Mouse (Mus musculus): Measurements from ENCODE around the gene Phf19. TPM values are rescaled to one million over a fixed set of nuclear protein-coding genes. Genes with fewer than 3 reads are reported as not detected.
A peak's percentile ranks its signal among the peaks of the same experiment; 100 is the strongest.

The Phf19 gene
- total RNA-seq, 2 experiments from 2014 or later = 7.9 to 22.6 TPM

DNA sequence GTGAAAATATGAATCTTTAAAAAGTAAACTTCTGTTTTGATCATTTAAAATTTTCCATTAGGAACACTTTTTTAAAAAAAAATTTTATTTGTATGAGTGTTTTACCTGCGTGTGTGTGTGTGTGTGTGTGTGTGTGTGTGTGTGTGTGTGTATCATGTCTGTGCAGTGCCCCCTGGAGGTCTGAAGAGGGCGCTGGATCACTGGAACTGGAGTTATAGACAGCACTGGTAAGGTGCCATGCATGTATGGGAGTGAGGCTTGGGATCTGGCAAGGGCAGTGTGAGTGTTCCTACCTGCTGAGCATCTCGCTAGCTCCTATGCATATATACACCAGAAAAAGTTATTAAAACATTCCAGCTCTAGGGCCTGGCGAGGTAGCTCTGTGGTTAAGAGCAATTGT lies 12.1 kb downstream of the Phf19 start:
- no peak for ATAC-seq (replicated peaks; ENCODE audit: poor library complexity, severe bottlenecking)

- no peak for ATAC-seq (replicated peaks; ENCODE audit: poor library complexity, severe bottlenecking)
Measured at GRCm38 (mm10) chr2:34900412-34900811, 13.4 kb downstream of the Phf19 start.

DNA sequence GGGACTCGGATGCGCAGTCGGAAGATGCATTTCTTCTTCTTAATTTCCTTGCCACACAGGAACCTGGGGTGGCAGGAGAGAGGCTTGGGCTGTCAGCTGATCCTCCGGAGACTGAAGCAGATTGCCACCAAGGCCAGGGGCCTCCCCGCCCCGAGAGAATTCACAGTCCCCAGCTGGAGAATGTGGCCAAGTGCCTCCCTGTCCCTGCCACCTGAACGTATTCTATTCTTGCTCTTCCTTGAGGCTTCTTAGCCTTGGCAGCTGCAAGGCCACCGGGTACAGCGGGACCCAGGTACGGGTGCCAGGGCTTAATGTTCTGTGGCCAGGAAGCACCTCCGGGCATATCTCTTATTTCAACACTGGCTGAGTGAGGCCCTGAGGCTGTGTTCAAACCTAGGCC lies 14.1 kb downstream of the Phf19 start:
- ATAC-seq (replicated peaks; ENCODE audit: poor library complexity, severe bottlenecking) = no peak

DNA sequence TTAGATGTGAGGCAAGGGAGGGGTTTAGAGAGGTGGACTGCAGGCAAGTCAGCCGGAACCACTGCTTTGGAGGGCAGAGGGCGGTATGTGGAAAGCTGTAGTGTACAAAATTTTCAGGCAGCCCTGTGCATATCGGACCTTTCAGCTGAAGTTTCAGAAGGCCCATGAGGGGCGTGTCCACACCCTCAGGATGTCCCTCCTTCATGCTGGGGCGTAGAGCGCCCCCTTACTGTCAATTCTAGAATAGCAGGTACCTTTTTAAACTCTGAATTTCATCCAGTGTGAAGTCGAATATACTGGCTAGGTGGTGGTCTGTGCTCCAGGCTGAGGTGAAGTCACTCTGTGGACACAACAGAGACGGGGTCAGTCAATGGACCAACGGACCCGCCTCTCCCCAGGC lies 16.0 kb downstream of the Phf19 start:
- ATAC-seq (replicated peaks; ENCODE audit: poor library complexity, severe bottlenecking) = peak; percentile 61; the same call in 1 of the 2 replicates

GRCm38 (mm10) chr2:34896821-34897460 lies 16.9 kb downstream of the Phf19 start:
- ATAC-seq (replicated peaks; ENCODE audit: poor library complexity, severe bottlenecking) = no peak

GRCm38 (mm10) chr2:34895503-34896113 lies 18.2 kb downstream of the Phf19 start:
- ATAC-seq (replicated peaks; ENCODE audit: poor library complexity, severe bottlenecking) = no peak

DNA sequence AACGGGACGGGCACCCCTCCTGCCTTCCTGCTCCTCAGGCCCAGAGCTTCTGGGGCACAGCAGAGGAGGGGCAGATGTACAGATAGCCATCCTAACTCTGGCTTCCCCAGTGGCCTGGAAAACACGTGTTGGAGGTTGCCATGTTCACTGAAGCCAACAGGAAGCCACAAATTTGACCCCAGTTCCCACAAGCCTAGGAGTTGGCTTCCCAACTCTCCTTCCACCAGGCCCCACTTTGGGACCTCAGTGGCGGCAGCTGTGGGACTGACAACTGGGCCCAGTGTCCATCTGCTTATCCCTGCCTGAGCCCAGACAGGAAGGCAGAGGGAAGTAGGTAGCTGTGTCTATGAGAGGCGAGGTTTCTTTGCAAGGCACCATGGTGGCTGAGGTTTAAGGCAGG lies 19.9 kb downstream of the Phf19 start:
- ATAC-seq (replicated peaks; ENCODE audit: poor library complexity, severe bottlenecking) = peak; percentile 3; the same call in 1 of the 2 replicates

DNA sequence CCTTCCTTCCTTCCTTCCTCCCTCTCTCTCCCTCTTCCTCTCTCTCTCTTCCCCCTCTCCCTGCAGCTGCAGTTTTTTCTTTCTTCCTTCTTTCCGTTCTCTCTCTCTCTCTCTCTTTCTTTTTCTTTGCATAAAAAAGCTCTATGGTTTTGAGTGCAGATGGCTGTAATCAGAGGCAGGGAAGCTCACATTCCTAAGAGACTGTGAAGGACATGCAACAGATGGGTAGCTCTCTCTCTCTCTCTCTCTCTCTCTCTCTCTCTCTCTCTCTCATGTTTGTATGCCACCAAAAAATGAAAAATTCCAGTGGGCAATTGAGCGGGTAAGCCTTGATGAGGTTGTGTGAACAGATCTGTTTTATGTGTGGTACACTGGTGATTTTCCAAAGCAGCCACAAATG lies 29.6 kb downstream of the Phf19 start:
- no peak for ATAC-seq (replicated peaks; ENCODE audit: poor library complexity, severe bottlenecking)

- no peak for ATAC-seq (replicated peaks; ENCODE audit: poor library complexity, severe bottlenecking)
Measured at GRCm38 (mm10) chr2:34883190-34883589, 30.6 kb downstream of the Phf19 start.

GRCm38 (mm10) chr2:34882757-34883156 lies 31.1 kb downstream of the Phf19 start:
- no peak for ATAC-seq (replicated peaks; ENCODE audit: poor library complexity, severe bottlenecking)

DNA sequence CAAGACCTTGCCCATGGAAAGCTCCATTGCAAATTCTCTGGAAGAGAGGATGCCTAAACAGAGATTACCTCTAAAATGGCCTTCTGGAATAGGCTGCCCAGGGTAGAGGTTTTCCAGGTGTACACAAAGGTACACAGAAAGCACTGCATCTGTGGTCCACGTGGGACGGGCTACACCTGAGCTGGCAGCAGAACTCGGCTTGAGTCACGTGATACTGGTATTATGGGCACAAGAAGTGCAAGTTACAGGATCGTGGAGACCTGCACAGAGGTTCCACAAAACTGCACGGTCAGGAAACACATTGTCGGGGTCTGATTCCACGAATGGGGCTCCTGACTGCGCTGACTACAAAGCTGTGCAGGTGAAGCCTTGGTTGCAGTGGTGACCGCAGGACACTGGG lies 33.8 kb downstream of the Phf19 start:
- ATAC-seq (replicated peaks; ENCODE audit: poor library complexity, severe bottlenecking) = no peak

DNA sequence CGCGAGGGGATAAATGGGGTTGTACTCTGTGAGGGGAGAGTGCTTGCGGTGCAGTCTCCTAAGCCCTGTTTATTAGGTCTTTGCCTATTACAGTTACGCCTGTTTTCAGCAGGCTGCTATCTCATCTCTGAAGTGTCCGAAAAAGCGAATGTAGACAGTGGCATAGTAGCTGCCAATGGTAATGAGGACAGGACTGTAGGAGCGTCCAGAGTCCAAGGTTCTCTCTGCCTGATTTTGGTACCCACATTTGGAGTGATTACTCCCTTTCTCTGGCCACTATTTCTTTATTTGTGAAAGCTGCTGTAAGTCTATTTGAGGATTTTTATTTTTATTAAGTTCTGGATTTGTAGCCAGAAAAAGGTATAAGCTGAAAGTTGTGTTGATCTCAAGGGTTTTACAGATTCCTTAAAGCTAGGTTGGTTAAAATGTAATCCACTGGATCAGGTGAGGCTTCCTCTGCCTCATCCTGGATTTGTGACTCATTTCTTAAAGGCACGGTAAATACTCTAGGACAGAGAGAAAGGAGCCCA lies 38.9 kb downstream of the Phf19 start, which contains the start of gene Psmd5:
Gene Psmd5 (minus strand): TSS at position 153 of the 530 bp plus-strand sequence.
- ATAC-seq (replicated peaks; ENCODE audit: poor library complexity, severe bottlenecking) = no peak

DNA sequence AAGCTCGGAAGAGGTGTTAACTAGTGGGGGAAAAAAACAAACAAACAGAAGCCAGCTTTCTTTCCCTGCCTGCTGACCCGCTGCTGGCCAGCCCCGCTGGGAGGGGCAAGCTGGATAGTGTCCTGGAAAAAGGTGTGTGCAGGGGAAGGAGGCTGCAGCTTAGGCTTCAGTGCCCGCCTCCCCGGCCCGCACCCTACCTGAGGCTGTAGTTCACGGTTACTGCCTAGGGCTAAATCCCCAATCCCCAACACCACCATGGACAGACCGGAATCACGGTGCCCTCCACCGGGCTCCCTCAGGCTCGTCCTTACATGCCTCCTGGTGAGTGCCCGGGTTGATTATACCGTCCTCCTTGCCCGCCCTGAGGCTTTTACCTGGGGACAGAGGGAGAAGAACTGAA lies 39.6 kb downstream of the Phf19 start, which contains the start of gene Cutal:
Gene Cutal (plus strand): TSS at position 126 of the 400 bp plus-strand sequence.
- no peak for ATAC-seq (replicated peaks; ENCODE audit: poor library complexity, severe bottlenecking)

DNA sequence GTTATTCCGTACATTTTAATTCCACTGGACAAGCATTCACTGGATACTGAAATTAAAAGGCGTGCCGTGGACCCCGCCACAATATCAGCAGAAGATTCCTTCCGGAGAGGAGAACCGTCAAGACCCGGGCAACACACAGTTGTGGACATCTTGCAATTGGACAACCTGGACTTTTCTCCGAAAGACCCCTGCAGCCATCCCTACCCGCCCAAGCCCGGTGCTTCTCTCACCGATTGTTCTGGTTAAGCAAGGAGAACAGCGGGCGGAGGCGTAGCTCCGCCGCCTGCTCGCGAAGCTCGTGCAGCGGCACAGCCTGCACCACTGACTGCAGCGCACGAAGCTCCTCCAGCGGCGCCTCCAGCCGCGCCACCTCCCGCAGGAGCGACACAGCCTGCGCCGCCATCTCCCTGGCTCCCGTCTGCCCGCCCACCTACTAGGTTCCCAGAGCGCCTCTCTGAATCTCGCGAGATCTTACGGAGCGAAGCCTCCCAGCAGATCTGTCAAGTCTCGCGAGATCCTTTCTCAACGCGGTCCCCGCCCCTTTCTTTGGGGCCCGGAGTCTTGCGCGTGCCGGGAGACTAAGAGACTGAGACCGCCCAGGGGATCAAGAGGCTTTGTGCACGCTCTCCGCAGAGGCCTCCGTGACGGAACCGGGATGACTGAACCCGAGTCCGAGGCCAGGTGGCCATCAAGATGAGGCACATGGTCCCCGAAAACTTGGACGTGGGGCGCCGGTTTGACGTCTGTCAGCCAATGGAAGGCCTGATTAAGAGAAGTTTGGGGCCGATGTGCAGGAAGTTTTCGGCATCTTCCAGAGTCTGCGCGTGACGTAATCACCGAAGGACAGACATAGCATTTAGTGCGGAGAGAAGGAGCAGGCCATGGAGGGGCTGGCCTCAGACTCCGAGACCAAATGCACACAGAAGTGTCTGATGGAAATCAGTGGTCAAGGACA lies 43.0 kb downstream of the Phf19 start:
- ATAC-seq (replicated peaks; ENCODE audit: poor library complexity, severe bottlenecking) = peak; percentile 96

GRCm38 (mm10) chr2:34869680-34870079 lies 44.1 kb downstream of the Phf19 start:
- peak; percentile 53 for ATAC-seq (replicated peaks; ENCODE audit: poor library complexity, severe bottlenecking)

DNA sequence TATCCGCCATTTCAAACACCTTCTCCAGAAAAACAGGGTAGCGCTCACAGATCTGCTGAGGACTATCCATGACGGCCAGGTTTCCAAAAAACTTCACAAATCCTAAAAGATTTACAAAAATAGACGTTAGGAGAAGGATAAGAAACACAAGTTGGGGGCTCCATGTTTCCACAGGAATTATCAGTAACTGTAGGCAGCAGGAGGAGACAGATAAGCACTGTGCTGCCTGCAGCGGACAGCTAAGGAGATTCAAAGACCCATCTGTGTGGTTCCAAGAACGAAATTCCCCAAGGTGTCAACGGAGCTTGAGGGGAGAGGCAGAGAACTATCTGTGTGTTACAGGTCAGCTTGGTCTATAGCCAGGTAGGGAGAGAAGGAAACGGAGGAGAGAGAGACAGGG lies 56.1 kb downstream of the Phf19 start:
- no peak for ATAC-seq (replicated peaks; ENCODE audit: poor library complexity, severe bottlenecking)

DNA sequence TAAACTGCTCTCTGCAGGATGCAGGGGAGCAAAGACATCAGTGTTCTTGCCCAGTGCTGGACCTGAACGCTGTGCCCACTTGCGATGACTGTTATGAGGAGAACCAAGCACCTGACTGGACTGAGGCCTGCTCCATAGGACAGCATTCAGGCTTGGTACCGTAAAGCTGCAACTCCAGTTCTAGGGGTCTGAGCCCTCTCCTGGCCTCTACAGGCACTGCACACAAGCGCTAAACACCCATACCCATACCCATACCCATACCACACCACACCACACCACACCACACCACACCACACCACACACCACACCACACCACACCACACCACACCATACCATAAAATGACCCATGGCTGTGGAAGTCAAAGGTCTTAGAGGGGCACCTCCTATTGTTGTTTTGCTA lies 58.6 kb downstream of the Phf19 start:
- 0 out of 2 replicates have a peak, but pooled peaks have one; percentile 27 for ATAC-seq (replicated peaks; ENCODE audit: poor library complexity, severe bottlenecking)

DNA sequence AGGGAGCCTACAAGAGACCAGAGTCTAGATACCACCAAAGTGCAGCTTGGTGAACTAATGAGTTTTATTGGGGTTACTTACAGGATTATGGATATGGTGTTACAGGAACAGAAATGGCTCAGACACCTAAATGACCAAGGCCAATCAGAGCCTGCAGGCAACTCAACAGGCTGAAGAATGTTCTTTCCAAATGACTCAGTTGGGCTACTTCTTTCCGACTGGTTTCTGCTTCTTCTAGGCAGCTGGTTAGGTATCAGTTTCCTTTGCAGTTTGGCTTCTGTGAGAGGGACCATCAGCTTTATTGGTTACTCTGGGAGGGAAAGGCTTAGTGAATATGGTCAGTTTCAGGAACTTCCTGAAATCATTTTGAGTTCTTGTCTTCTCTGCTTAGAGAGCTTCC lies 66.1 kb downstream of the Phf19 start:
- no peak for ATAC-seq (replicated peaks; ENCODE audit: poor library complexity, severe bottlenecking)
